Mouse (Mus musculus) right cerebral cortex, postnatal 4 days (tissue): Measurements from ENCODE around the gene Mt1.

Experiments used
- DNase-seq: peaks from one replicate; pipeline ENCODE4 v3.0.0-alpha.2; 2022

Gene Mt1

GRCm38 (mm10) chr8:94209639-94210038, 30.8 kb downstream of the Mt1 start:
- DNase-seq = no peak

GRCm38 (mm10) chr8:94210225-94210624, 31.3 kb downstream of the Mt1 start:
- DNase-seq = no peak

DNA sequence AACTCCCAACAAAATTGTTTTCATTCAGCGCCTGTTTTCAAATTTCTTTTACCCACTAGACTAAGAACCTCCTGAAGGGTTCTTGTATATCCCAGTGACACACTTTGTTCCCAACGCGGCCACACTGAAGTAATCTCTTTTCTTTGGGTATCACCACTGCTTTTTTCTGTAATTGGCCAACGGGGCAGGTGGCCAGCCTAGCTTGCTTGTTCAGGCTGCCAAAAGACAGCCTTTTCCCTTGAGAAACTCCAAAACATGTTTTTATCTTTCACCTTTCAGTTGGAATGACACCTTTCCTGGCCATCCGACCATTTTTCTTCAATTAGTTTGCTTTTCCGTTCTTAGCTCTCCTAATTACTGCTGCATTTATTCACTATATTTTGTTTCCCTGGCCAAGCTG, 34.9 kb downstream of the Mt1 start:
- peak; percentile 11 for DNase-seq

DNA sequence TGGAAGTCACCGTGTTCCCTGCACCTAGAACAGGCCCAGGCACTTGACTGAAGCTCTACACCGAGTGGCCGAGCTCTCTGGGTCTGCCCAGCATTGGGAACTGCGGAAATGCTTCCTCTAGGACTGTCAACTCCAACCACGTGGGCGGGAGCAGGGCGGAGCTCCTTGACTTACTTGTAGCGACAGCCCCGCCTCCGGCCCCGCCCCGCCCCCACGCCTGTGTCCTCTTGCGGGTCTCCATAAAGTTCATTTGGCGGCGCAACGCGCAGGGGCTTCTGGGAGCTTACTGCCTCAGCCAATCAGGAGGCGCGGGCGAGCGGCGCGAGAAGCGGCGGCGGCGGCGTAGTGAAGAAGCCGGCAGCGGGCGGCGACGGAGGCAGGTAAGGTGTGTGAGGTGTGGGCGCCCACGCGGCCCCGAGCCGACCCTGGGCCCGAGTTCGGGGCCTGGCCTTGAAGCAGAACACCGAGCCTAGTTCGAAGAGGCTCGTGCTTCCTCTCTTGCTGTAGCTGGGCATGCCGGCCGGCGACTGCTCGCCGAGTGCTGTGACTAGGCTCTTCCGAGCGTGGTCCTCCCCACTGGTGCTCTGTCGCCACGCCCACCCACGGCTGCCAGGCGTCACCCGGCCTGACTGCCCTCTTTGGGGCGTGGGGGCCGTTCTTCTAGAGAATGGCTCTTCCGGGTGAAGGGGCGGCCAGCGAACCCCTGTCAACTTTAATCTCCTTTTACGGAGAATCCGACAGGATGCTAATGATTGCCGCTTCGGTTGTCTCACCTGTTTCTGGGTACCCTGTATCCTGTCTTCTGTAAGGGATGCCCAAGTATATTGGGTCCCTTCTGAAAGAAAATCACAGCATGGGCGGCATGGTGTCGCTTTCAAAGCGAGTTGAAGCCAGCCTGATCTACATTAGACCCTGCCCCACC, 35.6 kb downstream of the Mt1 start, which contains the start of gene Nup93:
Gene Nup93, plus strand, starts transcription at position 313 of the 922 bp plus-strand sequence.
- DNase-seq = peak; percentile 99

- DNase-seq = no peak
Measured at GRCm38 (mm10) chr8:94227381-94227939, 48.6 kb downstream of the Mt1 start.
